Mouse (Mus musculus) left cerebral cortex, postnatal 36 days (tissue): ENCODE data around the gene Cfd. TPM values are rescaled to one million over a fixed set of nuclear protein-coding genes. Genes with fewer than 3 reads are reported as not detected.

Source experiments
- DNase-seq, 2 experiments: peaks; one replicate each; pipeline ENCODE4 v3.0.0; 2021 to 2022; ENCODE audit warnings: low spot score in 2 of 2, mixed read lengths in 1 of 2
- intact Hi-C: fragments of 180-260 bp; cut with DNase I; formaldehyde crosslinking; loops from one replicate; pipeline ENCODE4 v1.15.1; 2025
- total RNA-seq, 2 experiments: library from RNA; stranded (reverse); gene quantifications; 2 replicates each; pipeline ENCODE4 v1.2.3; 2021

Cfd gene
- total RNA-seq, 2 experiments from 2014 or later, result not detected

DNA sequence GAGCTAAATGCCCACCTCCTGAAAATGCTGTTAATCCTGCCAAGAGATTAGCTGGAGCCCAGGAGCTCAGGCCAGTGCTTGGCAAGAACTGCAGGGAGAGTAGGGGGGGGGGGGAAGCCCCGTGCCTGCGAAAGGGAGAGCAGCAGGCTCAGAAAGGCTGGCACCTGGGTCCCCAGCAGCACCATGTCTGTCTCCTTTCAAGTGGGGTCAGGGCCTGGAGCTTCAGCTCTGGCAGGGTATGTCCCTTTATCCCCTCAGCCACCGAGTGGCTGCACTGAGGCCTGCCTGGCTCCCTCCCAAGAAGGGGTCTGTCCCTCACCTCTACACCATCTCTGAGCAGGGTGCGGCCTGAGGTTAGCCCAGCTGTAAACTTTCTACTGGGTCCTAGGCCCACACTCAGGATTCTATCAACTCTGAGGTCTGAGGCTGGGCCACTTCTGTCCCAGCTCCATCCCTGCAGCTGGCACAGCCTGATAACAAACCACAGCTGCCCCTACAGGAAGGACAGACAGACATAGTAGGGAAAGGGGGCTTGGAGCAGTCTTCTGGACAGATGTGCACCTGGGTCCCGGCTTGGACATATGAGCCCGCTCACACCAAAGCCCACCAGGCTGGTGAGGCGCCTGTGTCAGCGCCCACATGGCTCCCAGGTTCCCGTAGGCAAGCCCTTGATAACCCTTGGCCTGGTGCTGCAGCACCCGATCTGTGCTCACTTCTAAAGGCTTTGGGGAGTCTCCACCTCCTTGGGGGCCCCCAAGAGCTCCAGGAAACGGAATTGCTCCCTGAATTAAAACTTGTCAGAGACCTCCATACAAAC, 23.7 kb downstream of the Cfd start:
- intact Hi-C loops, result no loop called here
- no peak for DNase-seq

DNA sequence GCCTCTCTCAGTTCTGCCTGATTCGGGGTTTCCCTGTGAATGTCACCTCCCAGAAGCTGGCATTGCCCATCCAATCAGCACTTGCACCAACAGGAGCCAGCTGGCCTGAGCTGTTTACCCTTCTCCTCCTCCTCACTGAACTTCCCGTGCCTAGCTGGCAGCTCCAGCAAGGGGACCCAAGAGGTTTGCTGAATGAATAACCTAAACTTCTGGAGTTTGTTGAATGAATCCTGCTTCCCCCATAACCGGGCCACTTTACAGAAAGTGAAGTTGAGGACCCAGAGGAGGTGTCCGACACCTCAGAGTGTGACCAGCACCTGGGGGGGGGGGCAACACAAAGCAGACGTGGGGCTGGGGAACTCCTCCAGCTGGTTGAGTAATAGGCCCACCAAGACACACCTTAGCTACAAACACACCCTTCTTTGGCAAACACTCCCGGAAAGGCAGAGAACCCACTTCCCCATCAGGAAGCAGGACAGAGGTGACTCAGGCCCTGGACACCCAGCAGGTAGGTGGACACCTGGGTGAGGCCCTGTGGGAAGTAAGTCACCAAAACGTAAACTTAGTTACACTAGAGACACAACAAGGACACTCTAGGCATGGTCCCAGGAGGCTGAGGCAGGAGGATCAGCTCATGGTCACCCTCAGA, 24.4 kb downstream of the Cfd start:
- intact Hi-C loops, result no loop called here
- no peak for DNase-seq

DNA sequence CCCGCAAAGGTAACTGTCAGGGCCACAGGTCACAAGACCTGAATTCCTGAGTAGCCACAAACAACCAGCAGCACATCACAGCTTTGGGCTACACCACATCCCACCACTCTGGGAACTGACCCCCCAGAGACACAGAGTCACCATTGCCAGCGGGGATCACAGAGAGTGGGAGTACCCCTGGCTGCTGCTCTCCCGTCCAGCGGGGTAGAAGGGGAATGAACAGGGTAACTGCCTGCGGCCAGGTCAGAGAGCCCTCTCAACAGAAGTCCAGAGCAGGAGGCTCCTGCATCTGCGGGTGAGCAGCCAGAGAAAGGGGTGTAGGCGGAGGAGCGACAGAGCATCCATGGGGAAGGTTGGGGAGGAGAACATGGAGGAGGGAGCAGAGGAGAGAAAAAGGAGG, 25.4 kb downstream of the Cfd start:
- intact Hi-C loops, result no loop called here
- peak in 1 of 2 experiments; percentile 49 for DNase-seq

- DNase-seq, result peak; percentile 84 to 88
- intact Hi-C loops, result no loop called here
These were observed 26.3 kb downstream of the Cfd start, which contains the start of gene Kiss1r for GRCm38 (mm10) chr10:79916808-79917531. Gene Kiss1r, plus strand, starts transcription at chr10:79916971.

DNA sequence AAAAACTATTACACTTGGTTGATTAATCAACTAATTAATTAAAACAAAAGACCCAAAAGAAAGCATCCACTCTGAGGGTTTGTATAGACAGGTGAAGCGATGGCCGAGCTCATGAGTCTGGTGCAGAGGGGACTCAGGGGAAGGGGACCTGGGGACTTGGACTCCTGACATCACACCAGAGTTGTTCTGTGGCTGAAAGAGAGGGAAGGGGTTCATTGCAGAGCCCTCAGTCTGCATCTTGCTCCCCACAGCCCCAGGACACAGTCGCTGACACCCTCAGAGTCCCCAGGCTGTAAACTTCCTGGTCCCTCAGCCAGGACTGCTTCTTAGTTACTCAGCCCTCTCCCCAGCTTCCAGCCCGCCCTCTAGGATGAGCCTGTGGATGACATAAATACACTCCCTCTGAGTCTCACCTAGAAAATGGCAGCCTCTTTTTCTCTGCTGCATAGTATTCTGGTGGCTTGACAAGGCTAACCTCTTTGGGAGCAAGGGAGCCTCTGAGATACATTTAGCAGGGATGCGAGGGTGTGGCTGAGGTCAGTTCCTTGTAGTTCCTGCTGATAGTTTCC, 27.0 kb downstream of the Cfd start:
- no peak for DNase-seq
- intact Hi-C loops, result no loop called here

DNA sequence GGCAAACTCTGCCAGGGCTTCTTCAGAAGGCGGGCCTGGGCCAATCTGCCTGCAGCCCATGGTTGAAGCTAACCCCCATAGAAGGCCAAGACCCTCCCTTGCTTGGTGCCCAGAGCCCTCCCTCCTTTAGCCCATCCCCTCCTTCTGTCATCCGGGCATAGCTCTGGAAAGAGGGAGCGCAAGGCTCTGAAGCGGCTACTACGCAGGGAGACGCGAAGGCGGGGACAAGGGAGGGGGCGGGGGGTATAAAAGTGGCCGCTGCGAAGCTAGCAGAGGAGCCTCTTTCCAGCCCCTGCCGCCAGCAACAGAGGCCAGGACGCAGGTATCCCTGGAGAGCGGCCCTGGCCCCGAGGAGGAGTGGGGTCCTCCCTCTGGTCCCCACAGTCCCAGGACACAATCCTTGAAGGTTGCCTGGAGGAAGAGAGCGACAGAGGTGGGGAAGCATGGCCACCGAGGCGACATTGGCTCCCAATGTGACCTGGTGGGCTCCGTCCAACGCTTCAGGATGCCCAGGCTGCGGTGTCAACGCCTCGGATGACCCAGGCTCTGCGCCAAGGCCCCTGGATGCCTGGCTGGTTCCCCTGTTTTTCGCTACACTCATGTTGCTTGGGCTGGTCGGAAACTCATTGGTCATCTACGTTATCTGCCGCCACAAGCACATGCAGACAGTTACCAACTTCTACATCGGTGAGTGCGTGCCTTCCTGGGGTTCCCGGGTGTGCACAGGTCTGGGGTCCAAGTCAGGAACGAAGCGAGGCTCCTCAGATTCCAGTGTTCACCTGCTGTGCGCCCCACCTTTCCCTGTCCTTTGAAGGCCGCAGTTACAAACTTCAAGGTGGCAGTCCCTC, 27.8 kb downstream of the Cfd start:
- intact Hi-C loops, result no loop called here
- DNase-seq, result no peak

DNA sequence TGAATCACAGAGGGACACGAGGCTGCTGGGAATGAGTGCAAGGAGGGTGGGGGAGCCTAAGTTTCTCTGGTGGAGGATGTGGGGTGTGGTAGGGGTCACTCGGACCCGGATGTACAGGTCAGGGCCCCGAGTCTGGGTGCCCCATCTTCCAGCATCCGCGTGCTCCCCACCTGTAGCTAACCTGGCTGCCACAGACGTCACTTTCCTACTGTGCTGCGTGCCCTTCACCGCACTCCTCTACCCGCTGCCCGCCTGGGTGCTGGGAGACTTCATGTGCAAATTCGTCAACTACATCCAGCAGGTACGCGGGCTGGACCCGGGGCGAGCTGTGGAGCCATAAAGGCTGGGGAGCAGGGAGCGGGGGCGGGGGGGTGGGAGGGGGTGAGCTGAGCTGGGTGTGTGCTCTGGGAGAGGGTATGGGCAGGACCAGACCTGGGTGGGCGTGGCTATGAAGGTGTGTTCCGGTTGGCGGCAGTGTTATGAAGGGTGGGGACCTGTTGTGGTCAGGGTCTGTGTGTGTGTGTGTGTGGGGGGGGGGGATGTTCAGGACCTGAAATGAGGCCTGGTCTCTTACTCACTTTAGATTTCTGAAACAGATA, 28.7 kb downstream of the Cfd start:
- no peak for DNase-seq
- intact Hi-C loops, result no loop called here

- no peak for DNase-seq
- intact Hi-C loops, result loop anchor here (5.0 kb wide), 1 partner anchor 38 kb away; no protein-coding TSS in a partner anchor
These were observed 29.6 kb downstream of the Cfd start for GRCm38 (mm10) chr10:79920056-79920890.

- intact Hi-C loops, result loop anchor here (5.0 kb wide), 1 partner anchor 39 kb away; no protein-coding TSS in a partner anchor
- peak in 1 of 2 experiments; percentile 34 for DNase-seq
These were observed 30.4 kb downstream of the Cfd start, which contains the start of gene R3hdm4 for GRCm38 (mm10) chr10:79920958-79921535. Gene R3hdm4, minus strand, starts transcription at chr10:79921208.

DNA sequence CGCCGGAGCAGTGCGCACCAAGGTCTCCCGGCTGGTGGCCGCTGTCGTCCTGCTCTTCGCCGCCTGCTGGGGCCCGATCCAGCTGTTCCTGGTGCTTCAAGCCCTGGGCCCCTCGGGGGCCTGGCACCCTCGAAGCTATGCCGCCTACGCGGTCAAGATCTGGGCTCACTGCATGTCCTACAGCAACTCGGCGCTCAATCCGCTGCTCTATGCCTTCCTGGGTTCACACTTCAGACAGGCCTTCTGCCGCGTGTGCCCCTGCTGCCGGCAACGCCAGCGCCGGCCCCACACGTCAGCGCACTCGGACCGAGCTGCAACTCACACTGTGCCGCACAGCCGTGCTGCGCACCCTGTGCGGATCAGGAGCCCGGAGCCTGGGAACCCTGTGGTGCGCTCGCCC, 30.9 kb downstream of the Cfd start:
- intact Hi-C loops, result loop anchor here (5.0 kb wide), 1 partner anchor 39 kb away; no protein-coding TSS in a partner anchor
- no peak for DNase-seq

DNA sequence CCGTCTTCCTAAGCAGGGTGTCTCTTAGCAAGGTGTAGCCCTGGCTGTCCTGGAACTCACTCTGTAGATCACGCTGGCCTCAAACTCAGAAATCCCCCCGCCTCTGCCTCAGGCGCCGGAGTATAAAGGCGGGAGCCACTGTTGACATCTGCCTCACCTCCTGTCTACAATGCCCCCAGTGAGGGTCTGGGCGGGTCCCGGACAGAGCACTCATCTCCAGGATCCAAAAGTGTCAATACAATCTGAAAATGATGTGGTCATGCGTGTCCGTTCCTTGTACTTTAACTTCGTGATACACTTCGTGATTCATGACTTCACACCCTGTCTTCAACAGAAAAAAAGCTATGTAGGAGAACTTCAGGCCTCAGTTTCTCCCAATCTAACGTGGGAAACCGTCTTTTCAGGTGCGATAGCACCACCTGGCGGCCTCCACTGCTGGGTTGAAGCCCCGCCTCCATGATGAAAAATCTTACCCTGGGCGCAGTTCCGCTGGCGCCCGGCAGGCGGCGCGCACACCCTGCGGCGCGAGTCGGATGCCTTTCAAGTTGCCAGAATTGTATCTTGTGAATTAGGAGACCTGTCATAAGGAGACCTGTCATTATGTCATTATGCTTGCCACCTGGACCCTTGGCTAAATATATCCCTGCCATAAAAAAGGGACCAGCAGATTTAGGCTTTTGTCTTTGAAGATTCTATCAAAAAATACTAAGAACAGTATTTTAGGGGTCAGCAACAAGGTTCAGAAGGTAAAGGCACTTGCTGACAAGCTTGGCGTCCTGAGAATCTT, 34.5 kb downstream of the Cfd start:
- DNase-seq, result peak; percentile 91 to 95
- intact Hi-C loops, result loop anchor here (1.0 to 5.0 kb wide), 5 partner anchors 29 to 90 kb away; no protein-coding TSS in a partner anchor

DNA sequence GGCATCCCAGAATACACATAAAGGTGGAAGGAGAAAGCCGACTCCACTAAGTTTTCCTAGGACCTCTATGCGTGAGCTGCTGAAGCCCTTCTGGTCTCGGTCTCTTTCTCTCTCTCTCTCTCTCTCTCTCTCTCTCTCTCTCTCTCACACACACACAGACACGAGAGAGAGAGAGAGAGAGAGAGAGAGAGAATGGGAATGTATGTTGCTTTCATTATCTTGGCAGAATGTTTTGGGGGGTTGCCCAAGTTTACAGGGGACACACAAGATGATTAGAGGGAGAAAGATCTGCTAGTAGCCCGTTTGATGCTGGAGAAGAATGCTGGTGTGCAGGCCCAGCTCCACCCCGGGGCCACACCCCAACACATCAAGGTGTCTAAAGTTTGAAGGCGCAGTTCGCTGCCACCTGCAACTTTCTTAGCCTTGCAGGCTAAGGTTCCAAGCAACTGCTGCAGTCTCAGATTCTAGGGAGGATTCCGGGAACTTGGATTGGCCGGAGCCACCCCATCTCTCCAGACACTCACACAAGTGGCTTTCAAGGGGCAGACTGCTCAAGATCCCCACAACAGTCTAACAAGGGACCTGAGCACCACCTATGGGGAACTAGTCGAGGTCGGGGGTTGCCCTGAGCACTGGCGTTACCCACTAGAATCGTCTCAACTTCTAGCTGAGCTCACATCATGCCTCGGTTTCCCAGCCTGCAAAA, 35.3 kb downstream of the Cfd start:
- intact Hi-C loops, result loop anchor here (1.0 to 2.0 kb wide), 4 partner anchors 28 to 91 kb away; no protein-coding TSS in a partner anchor
- DNase-seq, result no peak

DNA sequence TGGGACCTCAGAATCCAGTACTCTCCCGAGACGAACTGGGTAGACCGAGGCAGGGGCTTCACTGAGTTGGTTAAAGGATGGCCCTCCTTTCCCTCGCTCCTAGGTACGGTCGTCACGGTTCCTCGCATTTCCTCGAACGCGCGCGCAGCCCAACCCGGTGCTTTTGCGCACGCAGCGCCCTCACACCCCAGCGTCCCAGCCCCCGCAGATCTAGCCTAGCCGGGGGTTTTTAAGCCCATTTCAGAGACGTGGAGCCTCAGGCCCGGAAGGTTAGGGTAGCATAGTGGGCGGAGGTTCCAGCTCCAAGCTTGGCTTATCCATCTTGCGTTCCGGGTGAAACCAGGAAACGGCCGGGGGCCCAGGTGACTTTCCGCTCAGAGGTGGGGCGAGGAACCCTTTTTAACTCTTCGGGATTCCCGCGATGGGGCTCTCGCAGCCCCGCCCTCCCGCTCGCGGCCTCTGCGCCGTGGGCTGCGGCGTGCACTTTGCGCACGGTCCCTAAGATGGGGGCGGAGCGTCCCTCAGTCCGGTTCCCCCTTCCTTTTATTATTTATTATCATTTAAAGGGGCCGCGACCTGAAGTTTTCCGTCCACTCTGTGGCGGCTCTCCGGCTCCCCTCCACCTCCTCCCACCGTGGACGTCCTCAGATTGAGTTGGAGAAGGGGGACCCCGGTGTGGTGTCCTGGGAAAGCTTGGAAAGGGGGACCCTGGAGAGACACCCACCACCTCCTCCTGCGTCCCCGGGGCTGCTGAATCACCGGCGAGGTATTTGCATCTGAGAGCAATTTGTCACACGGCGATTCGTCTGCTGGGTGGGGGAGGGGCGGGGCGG, 36.1 kb downstream of the Cfd start, which contains the start of gene Arid3a:
TSS of gene Arid3a (plus strand) at position 553 of the 833 bp plus-strand sequence.
- DNase-seq, result peak; percentile 87 to 90
- intact Hi-C loops, result no loop called here

DNA sequence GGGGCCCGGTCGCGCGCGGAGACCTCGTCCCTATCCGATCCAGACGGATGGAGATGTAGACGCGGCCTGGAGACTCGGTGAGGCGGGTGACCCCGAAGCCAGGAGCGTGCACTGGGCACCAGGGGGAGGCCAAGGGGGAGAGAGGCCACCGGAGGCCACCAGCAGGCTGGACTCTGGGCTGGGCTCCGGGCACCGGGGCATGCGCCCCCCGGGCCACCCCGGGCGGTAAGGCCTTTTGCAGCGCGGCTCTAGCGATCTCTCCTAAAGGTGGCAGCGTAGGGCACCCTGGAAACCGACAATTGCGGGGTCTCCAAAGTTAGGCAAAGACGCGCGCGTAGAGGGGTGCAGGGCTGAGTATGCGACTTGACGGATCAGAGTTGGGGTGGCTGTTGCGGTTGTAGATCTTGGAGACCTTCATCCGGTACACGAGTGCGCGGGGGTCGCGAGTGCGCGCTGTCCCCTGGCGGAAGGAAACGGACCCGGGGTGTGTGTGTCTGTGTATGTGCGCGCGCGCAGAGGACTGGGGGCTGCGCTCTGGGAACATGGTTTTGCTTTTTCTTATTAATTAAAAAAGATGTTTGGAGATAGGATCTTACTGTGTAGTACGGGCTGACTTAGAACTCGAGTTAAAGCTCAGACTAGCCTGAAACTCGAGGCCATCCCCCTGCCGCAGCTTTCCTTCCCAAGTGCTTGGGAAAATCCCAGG, 36.8 kb downstream of the Cfd start:
- intact Hi-C loops, result no loop called here
- peak; percentile 55 to 68 for DNase-seq
